Mouse (Mus musculus): Measurements from ENCODE around the gene Gpr173. TPM values are rescaled to one million over a fixed set of nuclear protein-coding genes. Genes with fewer than 3 reads are reported as not detected.
A peak's percentile ranks its signal among the peaks of the same experiment; 100 is the strongest.
"Not testable (repeated sequence)": the region's sequence is repeated elsewhere in the genome, so short reads cannot be mapped to it uniquely, and the experiment has no call there.

The Gpr173 gene
- polyA plus RNA-seq, 1 experiment from 2014 or later, result 7.7 TPM

DNA sequence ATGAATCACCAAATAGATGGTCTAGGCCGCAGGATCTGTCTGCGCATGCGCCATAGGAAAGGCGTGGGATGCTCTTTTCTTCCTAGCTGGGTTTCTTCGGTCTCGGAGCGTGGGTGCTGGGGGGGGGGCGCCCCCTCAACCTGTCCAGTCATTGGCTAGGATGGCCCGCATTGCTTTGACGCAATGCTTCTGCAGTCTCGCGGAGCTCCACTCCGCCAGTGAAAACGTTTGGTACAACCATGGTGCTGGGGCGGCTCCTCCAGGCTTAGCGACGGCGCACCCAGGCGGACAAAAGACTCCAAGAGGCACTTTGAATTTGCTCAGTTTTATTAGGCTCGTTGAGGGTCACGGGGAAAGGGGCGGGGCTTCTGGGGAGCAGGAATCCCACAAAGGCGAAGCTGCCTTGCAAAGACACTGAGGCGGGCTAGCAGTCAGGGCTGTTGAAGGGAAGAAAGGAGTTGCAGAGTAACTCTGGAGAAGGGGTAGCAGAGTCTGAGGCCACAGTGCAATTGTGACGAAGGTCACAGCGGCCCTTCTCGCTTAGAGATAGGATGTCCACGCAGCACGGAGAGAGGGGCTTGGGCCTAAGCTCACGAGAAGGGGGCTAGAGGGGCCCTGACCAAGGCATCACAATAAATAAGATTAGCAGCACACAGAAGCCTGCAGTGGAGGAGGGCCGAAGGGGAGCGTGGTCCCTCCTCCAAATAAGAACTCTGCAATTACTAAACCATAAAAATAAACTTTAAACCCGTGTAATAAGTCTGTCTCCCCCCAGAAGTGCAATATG lies 31.8 kb downstream of the Gpr173 start:
- H3K27me3 ChIP-seq, result peaks cover 65% of the 10 kb centered on the region
- ATAC-seq (ENCODE audit: low FRiP score), result peak; percentile 99
- H3K9me3 ChIP-seq (replicated peaks), result no peaks in the 10 kb centered on the region
- peak overlapping the region; percentile 21 for H3K4me3 ChIP-seq
- peaks cover 12% of the 10 kb centered on the region for H3K36me3 ChIP-seq
- WGBS, result 14% methylated on average over 33 of the region's 33 CpGs
- H3K4me2 ChIP-seq (replicated peaks), result peak overlapping the region; percentile 49
- peak overlapping the region; percentile 92 for H3K27ac ChIP-seq
- H3K4me1 ChIP-seq, result peaks cover 19% of the 10 kb centered on the region
- peak overlapping the region; percentile 66 for H3K9ac ChIP-seq

DNA sequence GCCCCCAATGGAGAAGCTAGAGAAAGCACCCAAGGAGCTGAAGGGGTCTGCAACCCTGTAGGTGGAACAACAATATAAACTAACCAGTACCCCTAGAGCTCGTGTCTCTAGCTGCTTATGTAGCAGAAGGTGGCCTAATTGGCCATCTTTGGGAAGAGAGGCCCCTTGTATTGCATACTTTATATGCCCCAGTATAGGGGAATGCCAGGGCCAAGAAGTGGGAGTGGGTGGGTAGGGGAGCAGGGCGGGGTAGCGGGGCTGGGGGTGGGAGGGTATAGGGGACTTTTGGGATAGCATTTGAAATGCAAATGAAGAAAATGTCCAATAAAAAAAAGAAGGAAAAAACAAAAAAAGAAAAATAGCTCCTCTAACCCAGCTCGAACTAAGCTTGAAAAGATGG lies 32.4 kb downstream of the Gpr173 start:
- Histone ChIP-seq H3K4me3 (0 out of 2 replicates have a peak overlapping the region, but pooled peaks have one; percentile 21), H3K36me3 (peaks cover 12% of the 10 kb centered on the region), H3K4me1 (peaks cover 18% of the 10 kb centered on the region), H3K4me2 (replicated peaks) (peak overlapping the region; percentile 49), H3K27me3 (peaks cover 62% of the 10 kb centered on the region), H3K27ac (peak overlapping the region; percentile 92)
- H3K9ac ChIP-seq; H3K9me3 ChIP-seq (replicated peaks): not testable (repeated sequence)
- peak; percentile 47 for ATAC-seq (ENCODE audit: low FRiP score)
- WGBS, result 47% methylated on average over 4 of the region's 4 CpGs

DNA sequence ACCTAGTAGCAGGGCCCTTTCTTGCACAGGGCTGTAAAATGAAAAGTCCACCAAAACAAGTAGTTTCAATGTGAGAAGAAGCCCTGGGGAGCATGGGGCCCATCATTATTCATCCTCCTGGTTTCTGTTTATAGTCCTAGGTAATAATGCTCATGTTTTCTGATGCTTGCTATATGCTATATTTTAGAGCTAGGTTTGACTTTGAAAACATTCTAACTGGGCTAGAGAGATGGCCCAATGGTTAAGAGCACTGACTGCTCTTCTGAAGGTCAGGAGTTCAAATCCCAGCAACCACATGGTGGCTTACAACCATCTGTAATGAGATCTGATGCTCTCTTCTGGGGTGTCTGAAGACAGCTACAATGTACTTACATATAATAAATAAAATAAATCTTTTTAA lies 39.1 kb downstream of the Gpr173 start:
- H3K4me3 ChIP-seq; H3K27ac ChIP-seq; H3K9ac ChIP-seq; ATAC-seq (ENCODE audit: low FRiP score); H3K4me1 ChIP-seq; H3K4me2 ChIP-seq (replicated peaks); H3K36me3 ChIP-seq; H3K9me3 ChIP-seq (replicated peaks): not testable (repeated sequence)
- peaks cover 54% of the 10 kb centered on the region for H3K27me3 ChIP-seq

- Histone ChIP-seq H3K27ac (no peak overlapping the region), H3K27me3 (peaks cover 50% of the 10 kb centered on the region), H3K9ac (no peak overlapping the region), H3K4me2 (replicated peaks) (peak overlapping the region; percentile 55), H3K9me3 (replicated peaks) (no peaks in the 10 kb centered on the region), H3K36me3 (no peaks in the 10 kb centered on the region), H3K4me3 (0 out of 2 replicates have a peak overlapping the region, but pooled peaks have one; percentile 49), H3K4me1 (0 out of 2 replicates have a peak, but pooled peaks cover 2% of the 10 kb centered on the region)
- WGBS, result 25% methylated on average over 8 of the region's 8 CpGs
- ATAC-seq (ENCODE audit: low FRiP score), result peak; percentile 21; the same call in 1 of the 2 replicates
Observed at GRCm38 (mm10) chrX:152327689-152328052, 40.8 kb downstream of the Gpr173 start.

GRCm38 (mm10) chrX:152326996-152327688 lies 41.4 kb downstream of the Gpr173 start, which contains the start of gene Kantr:
Kantr (minus strand) TSS chrX:152327495.
- peak; percentile 99 for ATAC-seq (ENCODE audit: low FRiP score)
- Histone ChIP-seq H3K4me2 (replicated peaks) (peak within 1 kb of the TSS; percentile 55), H3K27ac (no peak within 1 kb of the TSS), H3K4me1 (0 out of 2 replicates have a peak, but pooled peaks cover 2% of the 10 kb centered on the region), H3K27me3 (peaks cover 45% of the 10 kb centered on the region), H3K9me3 (replicated peaks) (no peaks in the 10 kb centered on the region), H3K36me3 (no peaks in the 10 kb centered on the region), H3K4me3 (peak within 1 kb of the TSS; percentile 49), H3K9ac (peak within 1 kb of the TSS; percentile 60)
- 19% methylated on average over 23 of the region's 29 CpGs for WGBS

DNA sequence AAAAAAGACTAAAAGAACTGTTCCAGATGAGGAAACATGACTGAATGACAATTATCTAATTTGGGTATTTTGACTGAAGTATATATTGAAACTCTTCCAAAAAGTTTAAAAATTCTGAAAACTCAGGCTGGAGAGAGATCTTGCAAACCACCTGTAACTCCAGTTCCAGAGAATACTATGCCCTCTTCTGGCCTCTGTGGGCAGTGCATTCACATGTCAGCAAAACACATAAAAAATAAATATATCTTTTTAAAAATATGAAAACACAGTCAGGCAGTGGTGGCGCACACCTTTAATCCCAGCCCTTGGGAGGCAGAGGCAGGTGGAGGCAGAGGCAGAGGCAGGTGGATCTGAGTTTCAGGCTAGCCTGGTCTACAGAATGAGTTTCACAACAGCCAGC lies 44.9 kb downstream of the Gpr173 start:
- Histone ChIP-seq H3K4me1 (0 out of 2 replicates have a peak, but pooled peaks cover 2% of the 10 kb centered on the region), H3K4me3 (no peak overlapping the region), H3K4me2 (replicated peaks) (no peak overlapping the region), H3K27ac (no peak overlapping the region), H3K9me3 (replicated peaks) (no peaks in the 10 kb centered on the region), H3K27me3 (peaks cover 55% of the 10 kb centered on the region), H3K9ac (no peak overlapping the region), H3K36me3 (no peaks in the 10 kb centered on the region)
- 89% methylated on average over 1 of the region's 1 CpGs for WGBS
- no peak for ATAC-seq (ENCODE audit: low FRiP score)

DNA sequence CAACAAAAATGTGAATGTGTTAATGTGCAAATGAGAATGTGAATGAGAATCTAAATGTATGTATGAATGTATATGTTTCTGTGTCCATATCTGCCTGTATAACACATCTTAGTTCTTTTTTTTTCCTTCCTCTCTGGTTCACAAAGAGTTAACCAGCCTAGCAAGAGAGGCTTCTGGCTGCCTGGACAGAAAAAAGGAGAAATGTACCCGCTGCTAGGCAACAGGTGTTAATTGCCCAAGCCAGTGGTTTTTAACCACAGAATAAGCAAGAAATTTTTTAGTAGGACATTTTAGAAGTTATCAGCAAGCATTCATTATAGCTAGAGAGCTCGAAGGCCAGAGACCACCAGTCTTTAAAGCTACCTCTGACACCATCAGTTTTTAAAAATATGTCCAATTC lies 45.7 kb downstream of the Gpr173 start:
- Histone ChIP-seq H3K36me3 (no peaks in the 10 kb centered on the region), H3K9ac (no peak overlapping the region), H3K4me3 (no peak overlapping the region), H3K27me3 (peaks cover 47% of the 10 kb centered on the region), H3K27ac (no peak overlapping the region), H3K4me1 (0 out of 2 replicates have a peak, but pooled peaks cover 2% of the 10 kb centered on the region), H3K4me2 (replicated peaks) (no peak overlapping the region), H3K9me3 (replicated peaks) (no peaks in the 10 kb centered on the region)
- WGBS, result 54% methylated on average over 2 of the region's 2 CpGs
- no peak for ATAC-seq (ENCODE audit: low FRiP score)

DNA sequence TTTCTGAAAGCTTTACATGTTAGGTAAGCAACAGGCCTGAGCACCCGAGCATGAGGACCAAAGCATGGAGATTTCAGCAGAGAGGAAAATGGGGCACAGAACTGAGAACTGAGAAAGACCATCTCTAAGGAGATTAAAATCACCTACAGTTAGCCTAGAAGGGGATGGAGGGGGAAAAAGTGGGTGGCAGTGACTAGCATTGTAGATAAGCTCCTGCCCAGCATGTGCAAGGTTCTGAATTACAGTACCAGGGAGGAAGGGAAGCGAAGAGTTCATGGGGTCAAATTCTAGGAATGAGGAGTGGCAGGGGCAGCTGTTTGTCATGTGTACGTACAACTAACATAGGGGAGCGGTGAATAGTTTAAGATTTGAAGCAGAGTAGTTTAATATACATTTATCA lies 48.0 kb downstream of the Gpr173 start:
- Histone ChIP-seq H3K9me3 (replicated peaks) (no peaks in the 10 kb centered on the region), H3K4me2 (replicated peaks) (no peak overlapping the region), H3K4me1 (no peaks in the 10 kb centered on the region), H3K4me3 (no peak overlapping the region), H3K27me3 (peaks cover 34% of the 10 kb centered on the region), H3K36me3 (no peaks in the 10 kb centered on the region), H3K9ac (no peak overlapping the region), H3K27ac (no peak overlapping the region)
- 83% methylated on average over 4 of the region's 4 CpGs for WGBS
- ATAC-seq (ENCODE audit: low FRiP score), result no peak

GRCm38 (mm10) chrX:152307942-152308341 lies 60.6 kb downstream of the Gpr173 start:
- Histone ChIP-seq H3K4me3 (no peak overlapping the region), H3K36me3 (no peaks in the 10 kb centered on the region), H3K27me3 (peaks cover 29% of the 10 kb centered on the region), H3K4me1 (no peaks in the 10 kb centered on the region), H3K4me2 (replicated peaks) (no peak overlapping the region), H3K9ac (no peak overlapping the region), H3K9me3 (replicated peaks) (no peaks in the 10 kb centered on the region), H3K27ac (no peak overlapping the region)
- 71% methylated on average over 2 of the region's 2 CpGs for WGBS
- no peak for ATAC-seq (ENCODE audit: low FRiP score)

DNA sequence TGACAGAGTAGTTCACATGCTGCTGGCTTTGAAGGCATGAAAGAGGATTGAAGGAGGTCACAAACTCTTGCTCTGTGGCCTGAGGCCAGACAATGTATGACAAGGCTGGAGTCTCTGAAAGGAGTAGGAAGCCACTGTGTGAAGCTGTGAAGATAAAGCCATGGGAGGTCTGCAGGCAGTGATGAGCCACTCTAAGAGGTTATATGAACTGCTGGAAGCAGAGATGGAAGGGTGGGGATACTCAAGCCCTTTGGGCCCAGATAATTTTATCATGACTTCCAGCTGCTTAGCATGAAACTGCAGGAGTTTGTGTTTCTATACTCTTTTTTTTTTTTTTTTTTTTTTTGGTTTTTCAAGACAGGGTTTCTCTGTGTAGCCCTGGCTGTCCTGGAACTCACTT lies 61.1 kb downstream of the Gpr173 start:
- H3K4me2 ChIP-seq (replicated peaks), result no peak overlapping the region
- no peaks in the 10 kb centered on the region for H3K36me3 ChIP-seq
- no peak overlapping the region for H3K9ac ChIP-seq
- peaks cover 32% of the 10 kb centered on the region for H3K27me3 ChIP-seq
- H3K4me1 ChIP-seq, result no peaks in the 10 kb centered on the region
- ATAC-seq (ENCODE audit: low FRiP score), result no peak
- H3K9me3 ChIP-seq (replicated peaks), result no peaks in the 10 kb centered on the region
- no peak overlapping the region for H3K27ac ChIP-seq
- no peak overlapping the region for H3K4me3 ChIP-seq

DNA sequence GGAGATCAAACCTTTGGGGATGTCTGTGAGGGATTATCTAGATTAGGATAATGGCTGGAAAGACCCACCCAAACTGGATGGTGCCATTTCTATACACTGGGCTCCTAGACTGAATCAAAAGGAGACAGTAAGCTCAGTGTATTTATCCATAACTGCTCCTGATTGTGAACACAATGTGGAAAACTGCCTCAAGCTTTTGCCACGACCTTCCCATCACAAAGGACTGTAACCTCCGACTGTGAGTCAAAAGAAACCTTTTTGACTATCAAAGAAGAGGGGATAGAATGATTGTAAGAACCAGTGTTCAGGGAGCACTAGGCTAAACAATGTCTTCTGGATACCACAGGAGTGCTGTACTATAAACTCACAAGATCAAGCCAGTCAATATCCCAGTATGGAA lies 62.3 kb downstream of the Gpr173 start:
- 69% methylated on average over 2 of the region's 2 CpGs for WGBS

More for the DNA sequence above, 62.3 kb downstream of the Gpr173 start:
- ATAC-seq (ENCODE audit: low FRiP score), result no peak
- no peak overlapping the region for H3K4me3 ChIP-seq
- H3K27ac ChIP-seq, result no peak overlapping the region
- no peak overlapping the region for H3K4me2 ChIP-seq (replicated peaks)
- no peaks in the 10 kb centered on the region for H3K4me1 ChIP-seq
- H3K27me3 ChIP-seq, result peaks cover 36% of the 10 kb centered on the region
- no peak overlapping the region for H3K9ac ChIP-seq
- H3K36me3 ChIP-seq, result no peaks in the 10 kb centered on the region
- H3K9me3 ChIP-seq (replicated peaks), result no peaks in the 10 kb centered on the region
